Mouse (Mus musculus) embryonic facial prominence, embryonic 11.5 days (tissue): Measurements from ENCODE around the gene Ddx3y. TPM values are rescaled to one million over a fixed set of nuclear protein-coding genes. Genes with fewer than 3 reads are reported as not detected.

Experiments
- polyA plus RNA-seq: library from polyadenylated mRNA; unstranded; fragments of >200 nt; fragmentation: Nextera tagmentation; extraction: Ambion mirVana; gene quantifications from 2 replicates; pipeline ENCODE4 v1.2.1, GENCODE M21; 2014

Ddx3y gene
- polyA plus RNA-seq, 1 experiment from 2014 or later: 24.2 TPM

Other genes starting within 250 kb of the Ddx3y start
- gene Uty, start 40.9 kb downstream of the Ddx3y start, polyA plus RNA-seq: 10.1 and 14.2 TPM in 2 replicates
- gene Usp9y, start 173.2 kb upstream of the Ddx3y start, polyA plus RNA-seq: not detected in 2 replicates